Mouse (Mus musculus) liver, embryonic 14.5 days (tissue): ENCODE data around the gene Cx3cr1. TPM values are rescaled to one million over a fixed set of nuclear protein-coding genes. Genes with fewer than 3 reads are reported as not detected.

Source experiments
- ATAC-seq: fragments of 200-750 bp; cut with Nextera tagmentation; 2 replicates; pipeline ENCODE4 v1.8.0; 2017; ENCODE audit warnings: moderate number of reproducible peaks, mild to moderate bottlenecking, moderate library complexity; ENCODE audit not compliant: insufficient read depth
- DNase-seq, 3 experiments: peaks; one replicate each; pipeline ENCODE4 v3.0.0-alpha.2; 2012 to 2013; ENCODE audit warnings: low read depth in 3 of 3, low spot score in 3 of 3
- H3K27ac ChIP-seq: fragments of 300-500 bp; sonication (generic); 2 replicates; pipeline ENCODE4 v1.5.1; 2014; ENCODE audit warnings: moderate library complexity, mild to moderate bottlenecking, control low read depth, inconsistent platforms
- H3K27me3 ChIP-seq: fragments of 300-500 bp; sonication (generic); 2 replicates; pipeline ENCODE4 v1.6.1; 2014; ENCODE audit warnings: mild to moderate bottlenecking, low read length, moderate library complexity; ENCODE audit not compliant: control insufficient read depth, insufficient read depth
- H3K36me3 ChIP-seq: fragments of 300-500 bp; sonication (generic); replicated peaks from 2 replicates; pipeline ENCODE4 v1.6.1; 2014; ENCODE audit warnings: low read depth; ENCODE audit not compliant: control insufficient read depth, insufficient read depth
- H3K4me1 ChIP-seq, 2 experiments: fragments of 200-500 bp in 1 of 2; fragments of 300-500 bp in 1 of 2; sonication (generic) in 1 of 2; replicated peaks; 2 replicates each; pipeline ENCODE4 v1.6.1; 2012 to 2014; ENCODE audit warnings: antibody characterized with exemption in 1 of 2, inconsistent platforms in 1 of 2, low read length in 1 of 2; ENCODE audit not compliant: control insufficient read depth in 2 of 2, insufficient read depth in 2 of 2
- H3K4me2 ChIP-seq: fragments of 300-500 bp; sonication (generic); 2 replicates; pipeline ENCODE4 v1.6.1; 2014; ENCODE audit warnings: low read depth, mild to moderate bottlenecking, control low read depth, moderate library complexity
- H3K4me3 ChIP-seq, 2 experiments: fragments of 200-500 bp in 1 of 2; fragments of 300-500 bp in 1 of 2; sonication (generic) in 1 of 2; 2 replicates each; pipeline ENCODE4 v1.5.1; 2012 to 2014; ENCODE audit warnings: low read depth in 2 of 2, low read length in 2 of 2, mild to moderate bottlenecking in 2 of 2, control low read depth in 1 of 2, inconsistent platforms in 1 of 2, moderate library complexity in 1 of 2; ENCODE audit not compliant: insufficient read depth in 1 of 2
- H3K9ac ChIP-seq: fragments of 300-500 bp; sonication (generic); replicated peaks from 2 replicates; pipeline ENCODE4 v1.6.1; 2014; ENCODE audit warnings: mild to moderate bottlenecking, control low read depth, moderate library complexity
- H3K9me3 ChIP-seq: fragments of 300-500 bp; sonication (generic); 2 replicates; pipeline ENCODE4 v1.6.1; 2016; ENCODE audit warnings: low read length, mixed read lengths; ENCODE audit not compliant: control insufficient read depth
- CTCF ChIP-seq: IDR thresholded peaks from 2 replicates; pipeline ENCODE4 v1.5.1; 2016; ENCODE audit warnings: antibody characterized with exemption, low read depth, control low read depth
- EP300 ChIP-seq: IDR thresholded peaks from 2 replicates; pipeline ENCODE4 v1.6.1; 2016; ENCODE audit warnings: antibody characterized with exemption, low read depth
- WGBS: fragments of 180-500 bp; shearing (Covaris S2); extraction: QIAGEN DNeasy Blood & Tissue Kit; methylation state at CpG from one replicate; pipeline ENCODE4 v1.1.7; 2014; ENCODE audit not compliant: insufficient replicate concordance; 5-methylcytosine and 5-hydroxymethylcytosine counted together
- polyA plus RNA-seq, 2 experiments: library from polyadenylated mRNA; depleted of rRNA in 1 of 2; stranded (reverse) in 1 of 2; unstranded in 1 of 2; fragments of >200 nt; fragmentation: Nextera tagmentation in 1 of 2; extraction: Ambion mirVana in 1 of 2; gene quantifications; 2 replicates each; pipeline versions ENCODE4 v1.2.1 to v1.2.3; 2012 to 2014

The Cx3cr1 gene
- polyA plus RNA-seq, 2 experiments: 0.69 to 1.4 TPM

- ATAC-seq (no peak), DNase-seq (no peak)
- H3K27me3 ChIP-seq: no peaks in the 10 kb centered on the region
- no peak overlapping the region for H3K4me3 ChIP-seq
- H3K27ac ChIP-seq: no peak overlapping the region
- TF ChIP-seq CTCF (no peak), EP300 (no peak)
- no peak overlapping the region for H3K9ac ChIP-seq
- H3K9me3 ChIP-seq: no peaks in the 10 kb centered on the region
- no peaks in the 10 kb centered on the region for H3K4me1 ChIP-seq
- 68% methylated on average over 4 of the region's 4 CpGs for WGBS
- peaks cover 58% of the 10 kb centered on the region for H3K36me3 ChIP-seq
- H3K4me2 ChIP-seq: no peak overlapping the region
These were observed 146.2 kb downstream of the Cx3cr1 start for GRCm38 (mm10) chr9:119923462-119923861.

- Histone ChIP-seq H3K4me2 (no peak overlapping the region), H3K27me3 (no peaks in the 10 kb centered on the region), H3K9me3 (no peaks in the 10 kb centered on the region), H3K4me3 (no peak overlapping the region), H3K27ac (no peak overlapping the region), H3K36me3 (peaks cover 58% of the 10 kb centered on the region), H3K9ac (no peak overlapping the region), H3K4me1 (no peaks in the 10 kb centered on the region)
- DNase-seq (no peak), ATAC-seq (no peak)
- TF ChIP-seq EP300: no peak
- TF ChIP-seq CTCF: no peak
- 72% methylated on average over 1 of the region's 1 CpGs for WGBS
These were observed 149.8 kb downstream of the Cx3cr1 start for GRCm38 (mm10) chr9:119919858-119920257.

- no peak overlapping the region for H3K9ac ChIP-seq
- ATAC-seq (no peak), DNase-seq (no peak)
- no peak for TF ChIP-seq EP300
- TF ChIP-seq CTCF: peak; percentile 12; the same call in 1 of the 2 replicates
- H3K4me1 ChIP-seq: no peaks in the 10 kb centered on the region
- no peaks in the 10 kb centered on the region for H3K9me3 ChIP-seq
- no peak overlapping the region for H3K4me2 ChIP-seq
- H3K36me3 ChIP-seq: peaks cover 47% of the 10 kb centered on the region
- H3K27ac ChIP-seq: no peak overlapping the region
- H3K27me3 ChIP-seq: no peaks in the 10 kb centered on the region
- no peak overlapping the region for H3K4me3 ChIP-seq
- 73% methylated on average over 13 of the region's 13 CpGs for WGBS
These were observed 156.4 kb downstream of the Cx3cr1 start for GRCm38 (mm10) chr9:119913087-119913838.

GRCm38 (mm10) chr9:119909931-119910330 is 159.7 kb downstream of the Cx3cr1 start:
- Histone ChIP-seq H3K27me3 (no peaks in the 10 kb centered on the region), H3K9ac (no peak overlapping the region), H3K4me1 (no peaks in the 10 kb centered on the region), H3K4me3 (no peak overlapping the region), H3K36me3 (peaks cover 56% of the 10 kb centered on the region), H3K9me3 (no peaks in the 10 kb centered on the region), H3K4me2 (no peak overlapping the region), H3K27ac (no peak overlapping the region)
- WGBS: 66% methylated on average over 3 of the region's 3 CpGs
- no peak for ATAC-seq
- TF ChIP-seq CTCF: no peak
- no peak for DNase-seq

- WGBS: 87% methylated on average over 3 of the region's 3 CpGs
- H3K27me3 ChIP-seq: no peaks in the 10 kb centered on the region
These were observed 161.0 kb downstream of the Cx3cr1 start for GRCm38 (mm10) chr9:119908708-119909107.

More at GRCm38 (mm10) chr9:119908708-119909107, 161.0 kb downstream of the Cx3cr1 start:
- no peaks in the 10 kb centered on the region for H3K9me3 ChIP-seq
- no peak overlapping the region for H3K9ac ChIP-seq
- H3K4me2 ChIP-seq: no peak overlapping the region
- ATAC-seq (no peak), DNase-seq (no peak)
- peaks cover 57% of the 10 kb centered on the region for H3K36me3 ChIP-seq
- TF ChIP-seq CTCF (no peak), EP300 (no peak)
- H3K4me3 ChIP-seq: no peak overlapping the region
- H3K27ac ChIP-seq: no peak overlapping the region
- H3K4me1 ChIP-seq: no peaks in the 10 kb centered on the region
